Comparison of ENCODE assay signal across 20 mouse cellular contexts in genomic region chr14:32054788-32055187, GRCm38 (mm10). TPM values are rescaled to one million over a fixed set of nuclear protein-coding genes. Genes with fewer than 3 reads are reported as not detected.
"Had no signal": no experiment of that assay in that cellular context is flagged by ENCODE, and none has a peak within 500 bp of the region (broad histone marks: within the 10 kb centered on the region; RNA-seq: fewer than 3 reads in every experiment).

No protein-coding gene starts in this region.

- H3K27ac ChIP-seq: lung, embryonic 15.5 days; macrophage; midbrain, embryonic 13.5 days; midbrain, embryonic 15.5 days; neural tube, embryonic 13.5 days; neural tube, embryonic 15.5 days; stomach, embryonic 15.5 days; stomach, postnatal 0 days had no signal

- H3K4me1 ChIP-seq: lung, embryonic 15.5 days; midbrain, embryonic 13.5 days; midbrain, embryonic 15.5 days; neural tube, embryonic 13.5 days; neural tube, embryonic 15.5 days; stomach, embryonic 15.5 days had no signal

- H3K36me3 ChIP-seq: lung, embryonic 15.5 days; midbrain, embryonic 13.5 days; midbrain, embryonic 15.5 days; neural tube, embryonic 13.5 days; neural tube, embryonic 15.5 days; stomach, embryonic 15.5 days had no signal

- ATAC-seq: lung, postnatal 0 days; midbrain, embryonic 13.5 days; midbrain, embryonic 15.5 days had no signal

- H3K9ac ChIP-seq: lung, embryonic 15.5 days; midbrain, embryonic 13.5 days; midbrain, embryonic 15.5 days; neural tube, embryonic 13.5 days; neural tube, embryonic 15.5 days; stomach, embryonic 15.5 days had no signal

- H3K4me2 ChIP-seq: lung, embryonic 15.5 days; midbrain, embryonic 11.5 days; midbrain, embryonic 13.5 days; midbrain, embryonic 15.5 days; neural tube, embryonic 13.5 days; neural tube, embryonic 15.5 days; stomach, embryonic 15.5 days had no signal

- H3K27me3 ChIP-seq: lung, embryonic 15.5 days; midbrain, embryonic 13.5 days; midbrain, embryonic 15.5 days; neural tube, embryonic 13.5 days; neural tube, embryonic 15.5 days; stomach, embryonic 15.5 days had no signal

- DNase-seq: lung, adult 2 months; lung, postnatal 14 days; lung, postnatal 36 days; retina, postnatal 1 day; right cerebral cortex, postnatal 14 days; thymus, adult 2 months; thymus, postnatal 36 days had no signal

- H3K9me3 ChIP-seq: lung, embryonic 15.5 days; midbrain, embryonic 13.5 days; midbrain, embryonic 15.5 days; neural tube, embryonic 13.5 days; neural tube, embryonic 15.5 days; stomach, embryonic 15.5 days had no signal

- H3K4me3 ChIP-seq: lung, embryonic 15.5 days; megakaryocyte, embryonic 14.5 days; midbrain, embryonic 13.5 days; midbrain, embryonic 15.5 days; myocyte; neural tube, embryonic 13.5 days; neural tube, embryonic 15.5 days; stomach, embryonic 15.5 days had no signal

RNA-seq across cellular contexts. Expression of gene Galnt15, which starts 26.0 kb away (rescaled TPM):
- total RNA-seq: megakaryocyte progenitor cell, adult 5-6 weeks had no signal
- polyA plus RNA-seq: macrophage, myocyte had no signal
